Mouse (Mus musculus) cortical plate, adult 2 months (tissue): ENCODE data around the gene Sgpp1.

Experiments
- CTCF ChIP-seq: fragments of 200-500 bp; IDR thresholded peaks from 2 replicates; pipeline ENCODE4 v1.5.1; 2011; ENCODE audit warnings: mild to moderate bottlenecking, control low read depth, low read length; ENCODE audit not compliant: insufficient read depth; ENCODE audit errors: extremely low read depth
- POLR2A ChIP-seq: fragments of 200-500 bp; IDR thresholded peaks from 2 replicates; pipeline ENCODE4 v1.6.1; 2011; ENCODE audit warnings: mild to moderate bottlenecking, low read length, control low read depth; ENCODE audit not compliant: insufficient read depth; ENCODE audit errors: extremely low read depth

DNA sequence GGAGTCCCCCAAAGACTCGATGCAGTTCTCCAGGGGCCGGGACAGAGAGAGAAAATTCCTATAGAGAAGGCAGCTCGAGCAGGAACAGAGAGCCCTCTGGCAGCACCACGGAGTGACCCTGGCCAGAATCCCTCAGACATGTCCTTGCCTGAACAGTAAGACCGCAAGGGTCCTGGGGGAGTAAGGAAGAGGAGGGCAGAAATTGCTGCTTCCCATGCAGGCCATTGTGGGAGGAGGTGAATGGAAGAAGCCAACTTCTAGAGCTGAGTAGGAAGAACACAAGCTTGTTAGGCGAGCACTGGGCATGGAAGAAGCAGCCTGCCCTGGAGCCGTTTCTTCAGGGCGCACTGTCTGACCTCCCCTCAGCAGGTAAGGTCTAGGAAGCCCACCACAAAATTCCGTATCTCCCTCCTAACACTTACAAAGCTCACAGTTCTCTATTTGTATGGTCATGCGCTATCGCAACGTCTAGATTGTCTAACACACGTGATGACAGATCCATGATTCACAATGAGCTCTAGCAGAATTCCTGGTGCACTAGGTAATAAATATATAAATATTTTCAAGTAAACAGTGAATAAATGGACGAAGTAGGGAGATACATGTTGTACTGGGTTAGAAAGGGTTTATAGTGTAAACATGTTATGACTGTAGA, 33.3 kb downstream of the Sgpp1 start:
- TF ChIP-seq CTCF: no peak
- TF ChIP-seq POLR2A: no peak
